Mouse (Mus musculus) skeletal muscle tissue, postnatal 0 days (tissue): Measurements from ENCODE around the gene Nmi. TPM values are rescaled to one million over a fixed set of nuclear protein-coding genes. Genes with fewer than 3 reads are reported as not detected.

Experiments used
- polyA plus RNA-seq: library from polyadenylated mRNA; unstranded; fragments of >200 nt; fragmentation: Nextera tagmentation; extraction: Ambion mirVana; gene quantifications from 2 replicates; pipeline ENCODE4 v1.2.1, GENCODE M21; 2015

The Nmi gene
- polyA plus RNA-seq: 12.2 and 18.4 TPM in 2 replicates

GRCm38 (mm10) chr2:51973410-51973968 lies at the start of gene Nmi:
Nmi (minus strand) TSS chr2:51973494.

GRCm38 (mm10) chr2:51934574-51935334 lies 38.5 kb downstream of the Nmi start, which contains the start of gene Rbm43:
Rbm43 (minus strand) TSS chr2:51935163.

Other genes starting within 250 kb of the Nmi start
- 4.3 and 6.2 TPM in 2 replicates for gene Rbm43, start 38.3 kb downstream of the Nmi start, polyA plus RNA-seq
- gene Tnfaip6, start 64.5 kb upstream of the Nmi start, polyA plus RNA-seq: 21.7 and 31.9 TPM in 2 replicates
- gene Rif1, start 99.3 kb upstream of the Nmi start, polyA plus RNA-seq: 7.2 and 8.2 TPM in 2 replicates